Comparison of ENCODE assay signal across 19 mouse cellular contexts in the genomic region with DNA sequence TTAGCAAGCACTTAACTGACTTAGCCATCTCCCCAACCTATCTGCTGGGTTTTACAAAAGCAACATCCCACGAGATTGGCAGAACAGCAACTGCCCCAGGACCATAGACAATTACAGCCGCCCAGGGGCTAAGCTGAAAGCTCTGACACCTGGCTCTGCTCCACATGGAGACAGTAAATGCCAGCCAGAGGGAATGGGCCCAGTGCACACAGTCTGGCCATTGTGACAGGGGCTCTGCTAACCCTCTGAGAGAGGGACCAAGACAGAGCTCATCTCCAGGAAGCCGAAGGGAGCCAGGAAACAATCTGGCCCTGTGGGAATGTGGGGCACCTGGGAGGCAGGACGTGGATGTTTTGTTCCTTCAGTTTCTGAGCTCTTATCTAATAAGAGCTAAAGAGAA. TPM values are rescaled to one million over a fixed set of nuclear protein-coding genes. Genes with fewer than 3 reads are reported as not detected.
DNase-seq lines count a peak whose midpoint lies in the region; ATAC-seq and TF ChIP-seq lines count a peak whose summit lies in the region.
"Had no signal": no experiment of that assay in that cellular context is flagged by ENCODE, and none has a peak within 500 bp of the region (broad histone marks: within the 10 kb centered on the region; RNA-seq: fewer than 3 reads in every experiment).

No protein-coding gene starts in this region.

- no peaks in the 10 kb centered on the region for H3K9me3 ChIP-seq in hindbrain, embryonic 10.5 days
- H3K9me3 ChIP-seq in hindbrain, embryonic 11.5 days (ENCODE audit: control insufficient read depth, low read length) = no peaks in the 10 kb centered on the region
- H3K9me3 ChIP-seq in hindbrain, embryonic 16.5 days (ENCODE audit: control insufficient read depth, low read length) = no peaks in the 10 kb centered on the region
- no peaks in the 10 kb centered on the region for H3K9me3 ChIP-seq in midbrain, embryonic 16.5 days (replicated peaks; ENCODE audit: control insufficient read depth, low read length, poor library complexity, severe bottlenecking)
- H3K9me3 ChIP-seq: embryonic facial prominence, embryonic 13.5 days; heart, embryonic 15.5 days; limb, embryonic 15.5 days; liver, embryonic 15.5 days had no signal

- no peak for TF ChIP-seq POLR2A in brain, embryonic 14.5 days (IDR thresholded peaks at IDR 0.05; ENCODE audit: borderline replicate concordance, extremely low read depth, insufficient read depth, insufficient read length, poor library complexity, severe bottlenecking)

- no peak overlapping the region for H3K4me3 ChIP-seq in hindbrain, embryonic 10.5 days
- H3K4me3 ChIP-seq in hindbrain, embryonic 11.5 days (ENCODE audit: low read depth, low read length) = no peak overlapping the region
- no peak overlapping the region for H3K4me3 ChIP-seq in hindbrain, embryonic 16.5 days (ENCODE audit: low read length)
- H3K4me3 ChIP-seq in midbrain, embryonic 16.5 days (ENCODE audit: low read depth, low read length) = no peak overlapping the region
- H3K4me3 ChIP-seq: embryonic facial prominence, embryonic 13.5 days; heart, adult 2 months; heart, embryonic 15.5 days; limb, embryonic 15.5 days; liver, embryonic 15.5 days had no signal

- TF ChIP-seq CTCF in brain, embryonic 14.5 days (IDR thresholded peaks at IDR 0.05; ENCODE audit: borderline replicate concordance, extremely low read depth, insufficient read depth, insufficient read length) = no peak

- H3K27me3 ChIP-seq in hindbrain, embryonic 10.5 days (ENCODE audit: insufficient read depth, poor library complexity, severe bottlenecking) = no peaks in the 10 kb centered on the region
- no peaks in the 10 kb centered on the region for H3K27me3 ChIP-seq in hindbrain, embryonic 11.5 days (ENCODE audit: control insufficient read depth, insufficient read depth, low read length)
- no peaks in the 10 kb centered on the region for H3K27me3 ChIP-seq in hindbrain, embryonic 16.5 days (replicated peaks; ENCODE audit: control insufficient read depth, insufficient read depth, low read length)
- H3K27me3 ChIP-seq in midbrain, embryonic 16.5 days (ENCODE audit: control insufficient read depth, insufficient read depth, low read depth, low read length) = no peaks in the 10 kb centered on the region
- H3K27me3 ChIP-seq: heart, embryonic 15.5 days; limb, embryonic 15.5 days; liver, embryonic 15.5 days had no signal

- ATAC-seq in hindbrain, embryonic 11.5 days (ENCODE audit: low FRiP score) = no peak
- peak; percentile 86 for ATAC-seq in hindbrain, embryonic 16.5 days
- ATAC-seq in midbrain, embryonic 16.5 days = peak; percentile 39; the same call in 1 of the 2 replicates
- ATAC-seq: intestine, postnatal 0 days had no signal

- WGBS in hindbrain, embryonic 10.5 days = 46% methylated on average over 4 of the region's 4 CpGs
- 59% methylated on average over 4 of the region's 4 CpGs for WGBS in hindbrain, embryonic 11.5 days
- 22% methylated on average over 4 of the region's 4 CpGs for WGBS in hindbrain, embryonic 16.5 days
- 21% methylated on average over 4 of the region's 4 CpGs for WGBS in midbrain, embryonic 16.5 days

- intact Hi-C loops in gastrocnemius, postnatal 36 days (cut with DNase I) = loop anchor here (5.0 kb wide), 1 partner anchor 139 kb away; no protein-coding TSS in a partner anchor

- H3K9ac ChIP-seq in hindbrain, embryonic 11.5 days (ENCODE audit: low read depth, low read length) = no peak overlapping the region
- H3K9ac ChIP-seq in hindbrain, embryonic 16.5 days (ENCODE audit: low read depth, low read length) = no peak overlapping the region
- no peak overlapping the region for H3K9ac ChIP-seq in midbrain, embryonic 16.5 days (ENCODE audit: low read depth, low read length)
- H3K9ac ChIP-seq: embryonic facial prominence, embryonic 13.5 days; heart, embryonic 15.5 days; limb, embryonic 15.5 days; liver, embryonic 15.5 days had no signal

- peaks cover 22% of the 10 kb centered on the region for H3K4me1 ChIP-seq in hindbrain, embryonic 10.5 days (replicated peaks)
- no peaks in the 10 kb centered on the region; the same call in 1 of the 2 replicates for H3K4me1 ChIP-seq in hindbrain, embryonic 11.5 days (replicated peaks; ENCODE audit: control insufficient read depth, insufficient read depth, low read length)
- peaks cover 7% of the 10 kb centered on the region for H3K4me1 ChIP-seq in hindbrain, embryonic 16.5 days (ENCODE audit: control insufficient read depth, insufficient read depth, low read depth, low read length)
- H3K4me1 ChIP-seq in midbrain, embryonic 16.5 days (ENCODE audit: control insufficient read depth, insufficient read depth, low read length) = peaks cover 5% of the 10 kb centered on the region; the same call in 1 of the 2 replicates
- H3K4me1 ChIP-seq: embryonic facial prominence, embryonic 13.5 days had no signal

- peak overlapping the region; percentile 56; the same call in 1 of the 2 replicates for H3K27ac ChIP-seq in hindbrain, embryonic 10.5 days
- H3K27ac ChIP-seq in hindbrain, embryonic 11.5 days (ENCODE audit: low read depth, low read length) = no peak overlapping the region
- H3K27ac ChIP-seq in hindbrain, embryonic 16.5 days (ENCODE audit: low read depth, low read length) = no peak overlapping the region; the same call in 1 of the 2 replicates
- 0 out of 2 replicates have a peak overlapping the region, but pooled peaks have one; percentile 17 for H3K27ac ChIP-seq in midbrain, embryonic 16.5 days (ENCODE audit: low read length)
- H3K27ac ChIP-seq: embryonic facial prominence, embryonic 13.5 days; heart, adult 2 months; heart, embryonic 15.5 days; limb, embryonic 15.5 days; liver, embryonic 15.5 days; macrophage had no signal

- no peaks in the 10 kb centered on the region for H3K36me3 ChIP-seq in hindbrain, embryonic 10.5 days
- H3K36me3 ChIP-seq in hindbrain, embryonic 11.5 days (ENCODE audit: control insufficient read depth, insufficient read depth, low read length) = no peaks in the 10 kb centered on the region
- no peaks in the 10 kb centered on the region for H3K36me3 ChIP-seq in hindbrain, embryonic 16.5 days (ENCODE audit: control insufficient read depth, insufficient read depth, low read length)
- H3K36me3 ChIP-seq in midbrain, embryonic 16.5 days (ENCODE audit: control insufficient read depth, insufficient read depth, low read length) = no peaks in the 10 kb centered on the region
- H3K36me3 ChIP-seq: embryonic facial prominence, embryonic 13.5 days; heart, embryonic 15.5 days; limb, embryonic 15.5 days; liver, embryonic 15.5 days had no signal

- no peak for DNase-seq in hindbrain, embryonic 10.5 days (ENCODE audit: low spot score)
- DNase-seq in hindbrain, embryonic 11.5 days (ENCODE audit: low spot score) = no peak
- peak; percentile 52 for DNase-seq in brain, embryonic 14.5 days (ENCODE audit: low read depth)
- no peak for DNase-seq in adrenal gland, postnatal 10 days
- no peak for DNase-seq in gastrocnemius, postnatal 36 days
- DNase-seq: adrenal gland, adult 2 months; cerebellum, adult 9-11 months; gastrocnemius, postnatal 14 days; heart, adult 2 months; right cerebral cortex, adult 18-20 months had no signal

- no peak overlapping the region for H3K4me2 ChIP-seq in hindbrain, embryonic 11.5 days (replicated peaks; ENCODE audit: low read depth, low read length)
- H3K4me2 ChIP-seq in hindbrain, embryonic 16.5 days (ENCODE audit: low read length) = no peak overlapping the region
- no peak overlapping the region for H3K4me2 ChIP-seq in midbrain, embryonic 16.5 days (ENCODE audit: low read length)
- H3K4me2 ChIP-seq: embryonic facial prominence, embryonic 13.5 days; heart, embryonic 15.5 days; limb, embryonic 15.5 days; liver, embryonic 15.5 days had no signal

RNA-seq across cellular contexts. Expression of gene Ntpcr, which starts 13.6 kb away (rescaled TPM):
- polyA plus RNA-seq in hindbrain, embryonic 10.5 days (2016; fragmentation: Nextera tagmentation; extraction: Ambion mirVana) = 15.9 and 18.8 TPM in 2 replicates
- 21.1 and 21.5 TPM in 2 replicates for polyA plus RNA-seq in hindbrain, embryonic 11.5 days (2014; fragmentation: Nextera tagmentation; extraction: Ambion mirVana)
- 27.9 and 30.4 TPM in 2 replicates for polyA plus RNA-seq in brain, embryonic 14.5 days (2012; rRNA removed)
- polyA plus RNA-seq in hindbrain, embryonic 16.5 days (2015; fragmentation: Nextera tagmentation; extraction: Ambion mirVana) = 35.4 and 37.6 TPM in 2 replicates
- polyA plus RNA-seq in midbrain, embryonic 16.5 days (2015; fragmentation: Nextera tagmentation; extraction: Ambion mirVana) = 32.2 and 32.8 TPM in 2 replicates
- total RNA-seq in adrenal gland, postnatal 10 days (2021) = 10 to 100 TPM; 14.4 to 16.8 TPM
- 10 to 100 TPM; 11.4 to 11.6 TPM for total RNA-seq in gastrocnemius, postnatal 36 days (2021)

RNA-seq across cellular contexts. Expression of gene Map10, which starts 46.6 kb away (rescaled TPM):
- polyA plus RNA-seq in hindbrain, embryonic 10.5 days (2016; fragmentation: Nextera tagmentation; extraction: Ambion mirVana) = 6.0 and 8.0 TPM in 2 replicates
- polyA plus RNA-seq in hindbrain, embryonic 11.5 days (2014; fragmentation: Nextera tagmentation; extraction: Ambion mirVana) = 7.7 and 9.7 TPM in 2 replicates
- polyA plus RNA-seq in brain, embryonic 14.5 days (2012; rRNA removed) = 5.1 and 5.8 TPM in 2 replicates
- 6.3 and 6.7 TPM in 2 replicates for polyA plus RNA-seq in hindbrain, embryonic 16.5 days (2015; fragmentation: Nextera tagmentation; extraction: Ambion mirVana)
- 6.5 and 8.6 TPM in 2 replicates for polyA plus RNA-seq in midbrain, embryonic 16.5 days (2015; fragmentation: Nextera tagmentation; extraction: Ambion mirVana)
- 1 to 10 TPM; 3.4 to 3.5 TPM for total RNA-seq in adrenal gland, postnatal 10 days (2021)
- 1 to 10 TPM; 1.9 to 2.3 TPM for total RNA-seq in gastrocnemius, postnatal 36 days (2021)
- polyA plus RNA-seq: C2C12 had no signal

Comparison
In these comparisons a context has a peak if more than half of its experiments do, and no peak if none do; other contexts are left out.
1. H3K27ac ChIP-seq: peak in hindbrain, embryonic 10.5 days (single experiment) and midbrain, embryonic 16.5 days (single experiment); none in hindbrain, embryonic 11.5 days (single experiment) and hindbrain, embryonic 16.5 days (single experiment).